Mouse (Mus musculus) erythroblast, embryonic 14.5 days (primary cell): ENCODE data around the gene Tcl1b4. TPM values are rescaled to one million over a fixed set of nuclear protein-coding genes. Genes with fewer than 3 reads are reported as not detected.

Source experiments
- H3K27me3 ChIP-seq: 2 replicates; pipeline ENCODE4 v1.6.1; 2012; ENCODE audit warnings: inconsistent platforms; ENCODE audit not compliant: control insufficient read depth
- H3K36me3 ChIP-seq: 2 replicates; pipeline ENCODE4 v1.6.1; 2012; ENCODE audit warnings: mild to moderate bottlenecking, inconsistent platforms; ENCODE audit not compliant: control insufficient read depth
- H3K4me1 ChIP-seq: 2 replicates; pipeline ENCODE4 v1.6.1; 2012; ENCODE audit warnings: inconsistent platforms; ENCODE audit not compliant: control insufficient read depth
- H3K4me3 ChIP-seq: replicated peaks from 2 replicates; pipeline ENCODE3; 2012; ENCODE audit warnings: moderate library complexity, mild to moderate bottlenecking, inconsistent platforms
- H3K9me3 ChIP-seq: 2 replicates; pipeline ENCODE4 v1.6.1; 2012; ENCODE audit warnings: low read length, inconsistent platforms, mixed read lengths; ENCODE audit not compliant: control insufficient read depth
- GATA1 ChIP-seq: IDR thresholded peaks from 2 replicates; pipeline ENCODE4 v1.6.1; 2012; ENCODE audit warnings: low read length, inconsistent platforms, mixed read lengths
- TAL1 ChIP-seq: IDR thresholded peaks from 3 replicates; pipeline ENCODE4 v1.6.1; 2012; ENCODE audit warnings: low read length, inconsistent platforms, mixed read lengths
- polyA plus RNA-seq: library from polyadenylated mRNA; stranded (reverse); fragments of >175 nt; gene quantifications from 2 replicates; pipeline ENCODE4 v1.2.3, GENCODE M21; 2012

Tcl1b4 gene
- polyA plus RNA-seq, 1 experiment, result not detected

DNA sequence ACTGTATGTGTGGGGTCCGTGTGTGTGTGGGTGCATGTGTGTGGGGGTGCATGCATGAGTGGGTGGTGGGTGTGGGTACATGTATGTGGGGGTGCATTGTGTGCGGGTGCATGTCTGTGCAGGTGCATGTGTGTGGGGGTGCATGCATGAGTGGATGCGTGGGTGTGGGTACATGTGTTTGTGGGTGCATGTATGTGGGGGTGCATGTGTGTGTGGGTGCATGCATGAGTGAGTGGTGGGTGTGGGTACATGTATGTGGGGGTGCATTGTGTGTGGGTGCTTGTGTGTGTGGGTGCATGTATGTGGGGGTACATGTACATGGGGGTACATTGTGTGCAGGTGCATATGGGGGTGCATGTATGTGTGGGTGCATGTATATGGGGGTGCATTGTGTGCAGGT lies 52.0 kb downstream of the Tcl1b4 start:
- Histone ChIP-seq H3K36me3 (no peaks in the 10 kb centered on the region), H3K27me3 (no peaks in the 10 kb centered on the region), H3K4me1 (no peaks in the 10 kb centered on the region), H3K4me3 (no peak overlapping the region), H3K9me3 (no peaks in the 10 kb centered on the region; the same call in 1 of the 2 replicates)
- TF ChIP-seq TAL1 (no peak), GATA1 (no peak)

Other genes starting within 250 kb of the Tcl1b4 start
- gene Syne3, start 192.1 kb upstream of the Tcl1b4 start, polyA plus RNA-seq, result 1.2 and 1.3 TPM in 2 replicates
- gene Glrx5, start 169.3 kb upstream of the Tcl1b4 start, polyA plus RNA-seq, result 218 and 245 TPM in 2 replicates
- not detected in 2 replicates for gene Tcl1b2, start 55.9 kb upstream of the Tcl1b4 start, polyA plus RNA-seq
- gene Tcl1b1, start 42.3 kb upstream of the Tcl1b4 start, polyA plus RNA-seq, result not detected in 2 replicates
- not detected in 2 replicates for gene Tcl1b5, start 25.6 kb upstream of the Tcl1b4 start, polyA plus RNA-seq
- gene Tcl1b3, start 10.9 kb upstream of the Tcl1b4 start, polyA plus RNA-seq, result not detected in 2 replicates
- gene Tcl1, start 20.8 kb downstream of the Tcl1b4 start, polyA plus RNA-seq, result not detected in 2 replicates
- gene Tunar, start 131.9 kb downstream of the Tcl1b4 start, polyA plus RNA-seq, result not detected in 2 replicates